Mouse (Mus musculus): ENCODE measurements around the gene Cables2.

- TF ChIP-seq POLR2A (IDR thresholded peaks at IDR 0.05; ENCODE audit: insufficient read depth, low read length) (no peak), CTCF (IDR thresholded peaks at IDR 0.05; ENCODE audit: low read depth, low read length) (peak; percentile 75), EP300 (IDR thresholded peaks at IDR 0.05; ENCODE audit: insufficient read depth, low read depth, low read length) (peak; percentile 79)
Observed at GRCm38 (mm10) chr2:180227262-180228059, 45.8 kb downstream of the Cables2 start.
